Mouse (Mus musculus) liver, adult (tissue): ENCODE data around the gene Synpo2l.

Source experiments
- GATA4 ChIP-seq: IDR thresholded peaks from 2 replicates; pipeline ENCODE4 v1.6.1; 2014; ENCODE audit warnings: mild to moderate bottlenecking, low read length; ENCODE audit not compliant: insufficient replicate concordance

The Synpo2l gene

GRCm38 (mm10) chr14:20691772-20692171 lies 23.6 kb upstream of the Synpo2l start:
- no peak for TF ChIP-seq GATA4

DNA sequence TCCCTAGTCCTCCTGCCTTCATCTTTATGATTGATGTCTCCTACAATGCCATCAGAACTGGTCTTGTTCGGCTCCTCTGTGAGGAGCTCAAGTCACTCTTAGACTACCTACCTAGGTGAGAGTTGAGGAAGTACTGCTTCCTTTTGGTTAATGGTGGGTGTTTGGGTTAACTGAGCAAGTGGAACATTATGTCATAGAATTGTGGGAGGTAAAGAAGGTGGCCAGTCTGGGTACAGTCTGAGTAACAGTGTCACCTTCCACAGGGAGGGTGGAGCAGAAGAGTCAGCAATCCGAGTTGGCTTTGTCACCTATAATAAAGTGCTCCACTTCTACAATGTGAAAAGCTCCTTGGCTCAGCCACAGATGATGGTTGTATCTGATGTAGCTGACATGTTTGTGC lies 20.9 kb upstream of the Synpo2l start:
- TF ChIP-seq GATA4, result no peak

DNA sequence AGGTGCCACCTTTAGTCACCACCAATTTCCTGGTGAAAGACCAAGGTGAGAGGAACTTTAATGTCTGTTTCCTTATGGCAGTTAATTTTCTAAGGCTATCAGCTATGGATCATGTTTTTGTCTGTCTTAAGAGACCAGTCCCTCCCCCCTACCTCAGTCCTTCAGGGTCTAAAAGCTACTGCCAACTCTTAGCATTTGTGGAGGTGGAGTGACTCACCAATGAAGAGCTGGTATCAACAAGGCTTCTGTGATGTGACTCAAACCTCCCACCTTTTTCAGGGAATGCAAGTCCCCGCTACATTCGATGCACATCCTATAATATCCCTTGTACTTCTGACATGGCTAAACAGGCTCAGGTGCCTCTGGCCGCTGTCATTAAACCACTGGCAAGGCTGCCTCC lies 18.4 kb upstream of the Synpo2l start:
- no peak for TF ChIP-seq GATA4

- no peak for TF ChIP-seq GATA4
Measured at GRCm38 (mm10) chr14:20682498-20682897, 14.3 kb upstream of the Synpo2l start.

- TF ChIP-seq GATA4, result no peak
Measured at GRCm38 (mm10) chr14:20681742-20682141, 13.6 kb upstream of the Synpo2l start.

DNA sequence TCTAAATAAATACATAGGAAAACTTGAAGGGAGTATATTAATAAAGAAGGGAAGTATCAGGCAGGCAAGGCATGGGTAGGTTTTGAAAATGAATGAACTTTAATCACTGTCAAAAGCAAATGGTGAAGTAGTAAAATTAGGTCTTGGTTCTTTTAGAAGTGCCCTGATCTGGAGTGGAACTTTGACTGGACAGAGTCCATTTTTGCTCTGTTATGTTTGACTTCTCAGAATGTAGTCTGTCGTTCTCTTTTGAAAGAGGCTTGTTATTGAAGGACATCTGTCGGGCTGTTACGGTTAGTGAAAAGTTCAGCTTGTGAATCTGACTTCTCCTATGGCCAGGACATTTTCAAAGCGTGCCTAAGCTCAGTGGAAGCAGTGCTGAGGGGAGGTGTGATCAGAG lies 9.8 kb upstream of the Synpo2l start:
- TF ChIP-seq GATA4, result no peak

DNA sequence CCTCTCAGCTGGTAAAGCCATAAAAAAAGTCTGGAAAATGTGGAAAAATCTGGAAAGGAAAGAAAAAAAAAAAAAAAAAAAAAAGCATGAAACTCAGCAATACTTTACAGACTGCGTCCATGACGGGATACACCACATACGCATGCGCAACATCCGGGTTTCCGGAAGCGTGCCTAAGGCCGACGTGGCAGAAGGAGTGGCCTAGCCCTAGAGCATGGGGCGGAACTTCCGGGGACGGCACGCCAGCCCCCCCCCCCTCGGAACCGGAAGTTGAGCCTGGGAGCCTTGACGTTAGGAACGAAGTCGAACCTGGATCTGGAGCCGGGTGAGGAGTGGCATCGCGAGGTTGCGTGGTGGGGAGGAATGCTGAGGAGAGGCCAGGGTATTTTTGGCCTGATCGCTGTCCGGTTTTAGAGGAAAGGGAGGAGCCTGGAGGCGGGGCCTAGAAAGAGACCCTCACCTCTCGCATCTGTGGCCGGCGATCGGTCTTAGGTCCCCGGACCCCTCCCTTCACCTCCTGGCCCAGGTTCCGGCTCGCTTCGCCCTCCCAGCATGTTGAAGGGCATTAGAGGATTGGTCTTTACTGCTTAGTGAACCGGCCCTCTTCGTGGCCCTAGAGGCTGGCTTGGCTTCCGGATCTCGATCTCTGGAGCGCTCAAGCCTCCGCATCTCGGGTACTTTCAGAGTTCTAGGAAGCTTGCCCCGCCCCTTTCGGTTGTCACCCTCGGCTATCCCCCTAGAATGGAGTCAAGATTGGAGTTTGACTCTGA lies 6.1 kb upstream of the Synpo2l start, which contains the start of gene Sec24c:
Sec24c (plus strand) TSS at position 245 of the 770 bp plus-strand sequence.
- TF ChIP-seq GATA4, result no peak

GRCm38 (mm10) chr14:20673735-20674063 lies 5.5 kb upstream of the Synpo2l start:
- no peak for TF ChIP-seq GATA4

GRCm38 (mm10) chr14:20672990-20673389 lies 4.8 kb upstream of the Synpo2l start:
- TF ChIP-seq GATA4, result no peak

GRCm38 (mm10) chr14:20667469-20667868 lies 685 bp downstream of the Synpo2l start:
- no peak for TF ChIP-seq GATA4

- no peak for TF ChIP-seq GATA4
Measured at GRCm38 (mm10) chr14:20664436-20664835, 3.7 kb downstream of the Synpo2l start.

DNA sequence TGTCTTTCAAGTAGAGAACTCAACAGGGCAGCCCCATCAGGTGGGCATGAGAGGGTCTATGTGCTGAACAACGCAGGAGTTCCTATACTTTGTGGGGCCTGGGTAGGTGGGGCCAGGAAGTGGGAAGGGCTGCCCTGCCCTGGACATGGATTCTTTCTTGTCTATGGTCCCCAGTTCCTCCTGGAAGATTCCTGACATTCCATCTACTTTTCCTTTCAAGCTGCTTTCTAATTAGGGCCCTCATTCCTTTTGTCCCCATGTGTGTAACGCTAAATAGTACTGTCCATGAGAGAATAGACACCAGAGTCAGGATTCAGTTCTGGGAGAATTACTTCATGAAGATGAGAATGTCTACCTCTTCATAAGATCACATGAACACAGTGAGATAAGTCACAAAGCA lies 4.6 kb downstream of the Synpo2l start:
- TF ChIP-seq GATA4, result no peak

DNA sequence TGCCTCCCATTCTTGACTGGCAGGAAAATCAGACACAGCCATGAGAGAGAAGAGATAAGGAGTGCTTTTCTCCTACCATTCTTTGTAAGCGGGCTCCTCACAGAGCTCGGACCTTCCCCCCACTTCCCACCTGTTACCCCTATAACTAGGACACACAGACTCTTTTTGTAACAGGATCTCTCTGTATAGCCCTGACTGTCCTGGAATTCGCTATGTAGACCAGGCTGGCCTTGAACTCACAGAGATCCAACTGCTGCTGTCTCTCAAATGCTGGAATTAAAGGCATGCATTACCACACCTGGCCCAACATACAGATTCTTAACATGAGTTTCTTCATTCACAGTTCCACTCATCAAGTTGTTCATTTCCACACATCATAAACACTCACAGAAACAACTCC lies 5.4 kb downstream of the Synpo2l start:
- no peak for TF ChIP-seq GATA4

DNA sequence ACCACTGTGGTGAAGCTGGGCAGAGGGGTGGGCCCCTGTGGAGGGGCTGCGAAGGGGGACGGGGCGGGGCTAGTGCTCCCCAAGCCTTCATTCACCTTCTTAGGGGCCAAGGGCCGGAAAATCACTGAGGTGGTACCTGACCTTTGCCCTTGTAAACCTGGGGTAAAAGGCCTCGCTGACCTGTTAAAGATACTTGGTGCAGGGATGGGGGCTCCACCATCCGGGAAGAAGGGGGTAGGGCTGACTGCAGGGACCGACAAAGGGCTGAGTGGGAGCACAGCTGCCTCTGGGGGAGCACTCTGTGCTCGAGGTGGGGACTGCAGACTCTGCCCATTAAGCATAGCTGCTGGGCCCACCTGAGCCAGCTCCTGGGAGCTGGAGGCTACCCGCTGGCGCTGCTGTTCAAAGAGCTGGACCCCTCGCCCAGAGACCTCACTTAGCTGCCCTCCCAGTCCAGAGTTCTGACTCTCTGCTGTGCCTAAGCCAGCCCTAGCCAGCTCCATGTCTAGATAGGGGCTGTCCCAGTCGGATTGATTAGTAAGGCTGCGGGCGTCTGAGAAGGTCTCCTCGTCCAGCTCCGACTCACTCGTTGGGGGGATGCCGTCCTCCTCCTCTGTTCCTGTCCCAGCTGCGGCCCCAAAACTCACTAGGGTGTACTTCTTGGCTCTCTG lies 6.4 kb downstream of the Synpo2l start:
- no peak for TF ChIP-seq GATA4

DNA sequence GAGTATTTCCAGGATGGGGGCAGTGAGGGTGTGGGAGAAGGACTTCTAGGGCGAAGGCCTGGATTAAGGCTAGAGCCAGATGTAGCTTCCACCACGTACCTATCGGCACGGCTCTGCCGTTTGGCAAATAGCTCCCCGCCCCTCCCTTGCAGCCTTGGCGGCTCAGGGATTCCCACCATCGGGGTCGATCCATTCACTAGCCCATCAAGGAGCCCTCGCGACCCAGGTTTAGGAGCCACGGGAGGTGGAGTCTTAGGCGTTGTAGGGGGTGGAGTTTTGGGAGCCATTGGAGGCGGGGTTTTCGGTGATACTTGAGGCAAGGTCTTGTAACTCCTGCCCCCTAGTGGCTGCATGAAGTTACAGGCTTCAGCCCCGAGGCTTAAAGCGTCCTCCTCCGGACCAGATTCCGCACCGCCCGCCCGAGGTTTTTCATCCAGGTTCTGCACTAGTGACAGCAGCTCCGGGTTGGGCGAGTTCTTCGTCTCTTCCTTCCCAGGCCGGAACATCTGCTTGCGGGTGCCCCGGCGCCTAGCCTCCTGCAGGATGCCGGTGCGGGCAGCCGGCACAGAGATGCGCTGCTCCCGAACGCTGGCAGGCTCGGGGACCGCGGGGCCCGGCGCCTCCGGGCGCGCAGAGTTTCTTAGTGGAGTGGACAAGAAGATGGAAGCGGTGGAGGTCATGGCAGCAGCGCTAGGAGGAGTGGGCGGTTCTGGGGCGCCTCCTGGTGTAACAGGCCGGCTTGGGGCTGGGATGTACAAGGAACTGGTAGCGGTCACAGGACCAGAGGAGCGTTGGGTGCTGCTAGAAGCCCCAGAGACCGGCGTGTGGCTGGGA lies 7.1 kb downstream of the Synpo2l start:
- TF ChIP-seq GATA4, result no peak

- no peak for TF ChIP-seq GATA4
Measured at GRCm38 (mm10) chr14:20659687-20660086, 8.5 kb downstream of the Synpo2l start.
